Mouse (Mus musculus): ENCODE measurements around the gene Ccdc163. TPM values are rescaled to one million over a fixed set of nuclear protein-coding genes. Genes with fewer than 3 reads are reported as not detected.

Gene Ccdc163
- polyA plus RNA-seq, 1 experiment from 2014 or later: 36.4 TPM

GRCm38 (mm10) chr4:116768510-116768909, 60.2 kb downstream of the Ccdc163 start:
- Histone ChIP-seq H3K9me3 (ENCODE audit: control insufficient read depth, low read length) (no peaks in the 10 kb centered on the region), H3K27me3 (ENCODE audit: control insufficient read depth, insufficient read depth, low read length) (no peaks in the 10 kb centered on the region), H3K4me2 (ENCODE audit: low read depth, severe bottlenecking) (no peak overlapping the region), H3K4me1 (ENCODE audit: control insufficient read depth, insufficient read depth, low read length) (no peaks in the 10 kb centered on the region), H3K36me3 (ENCODE audit: control insufficient read depth, insufficient read depth, low read length) (no peaks in the 10 kb centered on the region), H3K4me3 (ENCODE audit: low read depth, low read length) (no peak overlapping the region), H3K27ac (replicated peaks; ENCODE audit: low read depth, low read length) (no peak overlapping the region), H3K9ac (ENCODE audit: low read length) (no peak overlapping the region)
- ATAC-seq (ENCODE audit: insufficient number of reproducible peaks, low FRiP score, low TSS enrichment, low read depth) (no peak), DNase-seq (ENCODE audit: low spot score) (no peak)
- WGBS: 87% methylated on average over 5 of the region's 5 CpGs

GRCm38 (mm10) chr4:116769060-116769459, 60.8 kb downstream of the Ccdc163 start:
- ATAC-seq (ENCODE audit: insufficient number of reproducible peaks, low FRiP score, low TSS enrichment, low read depth): no peak
- Histone ChIP-seq H3K4me1 (ENCODE audit: control insufficient read depth, insufficient read depth, low read length) (no peaks in the 10 kb centered on the region), H3K4me2 (ENCODE audit: low read depth, severe bottlenecking) (no peak overlapping the region), H3K27me3 (ENCODE audit: control insufficient read depth, insufficient read depth, low read length) (no peaks in the 10 kb centered on the region), H3K4me3 (ENCODE audit: low read depth, low read length) (no peak overlapping the region), H3K27ac (replicated peaks; ENCODE audit: low read depth, low read length) (no peak overlapping the region), H3K36me3 (ENCODE audit: control insufficient read depth, insufficient read depth, low read length) (no peaks in the 10 kb centered on the region), H3K9me3 (ENCODE audit: control insufficient read depth, low read length) (no peaks in the 10 kb centered on the region), H3K9ac (ENCODE audit: low read length) (no peak overlapping the region)
- no peak for DNase-seq (ENCODE audit: low spot score)

GRCm38 (mm10) chr4:116776391-116776790, 68.1 kb downstream of the Ccdc163 start:
- Histone ChIP-seq H3K9me3 (ENCODE audit: control insufficient read depth, low read length) (no peaks in the 10 kb centered on the region), H3K27ac (replicated peaks; ENCODE audit: low read depth, low read length) (no peak overlapping the region), H3K4me3 (ENCODE audit: low read depth, low read length) (no peak overlapping the region), H3K4me1 (ENCODE audit: control insufficient read depth, insufficient read depth, low read length) (no peaks in the 10 kb centered on the region), H3K36me3 (ENCODE audit: control insufficient read depth, insufficient read depth, low read length) (no peaks in the 10 kb centered on the region), H3K9ac (ENCODE audit: low read length) (no peak overlapping the region), H3K27me3 (ENCODE audit: control insufficient read depth, insufficient read depth, low read length) (no peaks in the 10 kb centered on the region), H3K4me2 (ENCODE audit: low read depth, severe bottlenecking) (no peak overlapping the region)
- no peak for ATAC-seq (ENCODE audit: insufficient number of reproducible peaks, low FRiP score, low TSS enrichment, low read depth)
- DNase-seq (ENCODE audit: low spot score): no peak
- WGBS: 91% methylated on average over 5 of the region's 5 CpGs

- H3K9ac ChIP-seq (ENCODE audit: low read length): no peak overlapping the region
- H3K36me3 ChIP-seq (ENCODE audit: control insufficient read depth, insufficient read depth, low read length): no peaks in the 10 kb centered on the region
- no peaks in the 10 kb centered on the region for H3K9me3 ChIP-seq (ENCODE audit: control insufficient read depth, low read length)
- no peak overlapping the region for H3K4me2 ChIP-seq (ENCODE audit: low read depth, severe bottlenecking)
- no peaks in the 10 kb centered on the region for H3K4me1 ChIP-seq (ENCODE audit: control insufficient read depth, insufficient read depth, low read length)
- no peak overlapping the region for H3K4me3 ChIP-seq (ENCODE audit: low read depth, low read length)
- H3K27me3 ChIP-seq (ENCODE audit: control insufficient read depth, insufficient read depth, low read length): no peaks in the 10 kb centered on the region
- DNase-seq (ENCODE audit: low spot score) (no peak), ATAC-seq (ENCODE audit: insufficient number of reproducible peaks, low FRiP score, low TSS enrichment, low read depth) (no peak)
- WGBS: 87% methylated on average over 3 of the region's 3 CpGs
- no peak overlapping the region for H3K27ac ChIP-seq (replicated peaks; ENCODE audit: low read depth, low read length)
Measured at GRCm38 (mm10) chr4:116777079-116777478, 68.8 kb downstream of the Ccdc163 start.

- no peak overlapping the region for H3K27ac ChIP-seq (replicated peaks; ENCODE audit: low read depth, low read length)
- no peak for ATAC-seq (ENCODE audit: insufficient number of reproducible peaks, low FRiP score, low TSS enrichment, low read depth)
- H3K4me3 ChIP-seq (ENCODE audit: low read depth, low read length): no peak overlapping the region
- 74% methylated on average over 2 of the region's 2 CpGs for WGBS
- no peaks in the 10 kb centered on the region for H3K9me3 ChIP-seq (ENCODE audit: control insufficient read depth, low read length)
- H3K36me3 ChIP-seq (ENCODE audit: control insufficient read depth, insufficient read depth, low read length): no peaks in the 10 kb centered on the region
- no peak overlapping the region for H3K9ac ChIP-seq (ENCODE audit: low read length)
- no peak for DNase-seq (ENCODE audit: low spot score)
- H3K4me2 ChIP-seq (ENCODE audit: low read depth, severe bottlenecking): no peak overlapping the region
- H3K27me3 ChIP-seq (ENCODE audit: control insufficient read depth, insufficient read depth, low read length): no peaks in the 10 kb centered on the region
- H3K4me1 ChIP-seq (ENCODE audit: control insufficient read depth, insufficient read depth, low read length): no peaks in the 10 kb centered on the region
Measured at GRCm38 (mm10) chr4:116780541-116780940, 72.2 kb downstream of the Ccdc163 start.

GRCm38 (mm10) chr4:116781366-116781765, 73.1 kb downstream of the Ccdc163 start:
- DNase-seq (ENCODE audit: low spot score) (no peak), ATAC-seq (ENCODE audit: insufficient number of reproducible peaks, low FRiP score, low TSS enrichment, low read depth) (no peak)
- no peak overlapping the region for H3K9ac ChIP-seq (ENCODE audit: low read length)
- H3K4me2 ChIP-seq (ENCODE audit: low read depth, severe bottlenecking): no peak overlapping the region
- no peaks in the 10 kb centered on the region for H3K36me3 ChIP-seq (ENCODE audit: control insufficient read depth, insufficient read depth, low read length)
- no peak overlapping the region for H3K27ac ChIP-seq (replicated peaks; ENCODE audit: low read depth, low read length)
- H3K4me1 ChIP-seq (ENCODE audit: control insufficient read depth, insufficient read depth, low read length): no peaks in the 10 kb centered on the region
- WGBS: 45% methylated on average over 2 of the region's 2 CpGs
- H3K27me3 ChIP-seq (ENCODE audit: control insufficient read depth, insufficient read depth, low read length): no peaks in the 10 kb centered on the region
- H3K4me3 ChIP-seq (ENCODE audit: low read depth, low read length): no peak overlapping the region
- H3K9me3 ChIP-seq (ENCODE audit: control insufficient read depth, low read length): no peaks in the 10 kb centered on the region

GRCm38 (mm10) chr4:116782171-116782570, 73.9 kb downstream of the Ccdc163 start:
- Histone ChIP-seq H3K9ac (ENCODE audit: low read length) (no peak overlapping the region), H3K9me3 (ENCODE audit: control insufficient read depth, low read length) (no peaks in the 10 kb centered on the region), H3K36me3 (ENCODE audit: control insufficient read depth, insufficient read depth, low read length) (no peaks in the 10 kb centered on the region), H3K4me1 (ENCODE audit: control insufficient read depth, insufficient read depth, low read length) (no peaks in the 10 kb centered on the region), H3K27ac (replicated peaks; ENCODE audit: low read depth, low read length) (no peak overlapping the region), H3K4me3 (ENCODE audit: low read depth, low read length) (no peak overlapping the region), H3K4me2 (ENCODE audit: low read depth, severe bottlenecking) (no peak overlapping the region), H3K27me3 (ENCODE audit: control insufficient read depth, insufficient read depth, low read length) (no peaks in the 10 kb centered on the region)
- ATAC-seq (ENCODE audit: insufficient number of reproducible peaks, low FRiP score, low TSS enrichment, low read depth) (no peak), DNase-seq (ENCODE audit: low spot score) (no peak)
- 30% methylated on average over 8 of the region's 8 CpGs for WGBS

- no peak overlapping the region for H3K9ac ChIP-seq (ENCODE audit: low read length)
- DNase-seq (ENCODE audit: low spot score) (no peak), ATAC-seq (ENCODE audit: insufficient number of reproducible peaks, low FRiP score, low TSS enrichment, low read depth) (no peak)
- H3K27me3 ChIP-seq (ENCODE audit: control insufficient read depth, insufficient read depth, low read length): no peaks in the 10 kb centered on the region
- no peak overlapping the region for H3K4me2 ChIP-seq (ENCODE audit: low read depth, severe bottlenecking)
- H3K27ac ChIP-seq (replicated peaks; ENCODE audit: low read depth, low read length): no peak overlapping the region
- H3K4me3 ChIP-seq (ENCODE audit: low read depth, low read length): no peak overlapping the region
- no peaks in the 10 kb centered on the region for H3K4me1 ChIP-seq (ENCODE audit: control insufficient read depth, insufficient read depth, low read length)
- H3K9me3 ChIP-seq (ENCODE audit: control insufficient read depth, low read length): no peaks in the 10 kb centered on the region
- WGBS: 97% methylated on average over 1 of the region's 1 CpGs
- no peaks in the 10 kb centered on the region for H3K36me3 ChIP-seq (ENCODE audit: control insufficient read depth, insufficient read depth, low read length)
Measured at GRCm38 (mm10) chr4:116786587-116786986, 78.3 kb downstream of the Ccdc163 start.

GRCm38 (mm10) chr4:116787985-116788760, 79.9 kb downstream of the Ccdc163 start:
- H3K4me3 ChIP-seq (ENCODE audit: low read depth, low read length): no peak overlapping the region
- WGBS: 45% methylated on average over 7 of the region's 7 CpGs
- H3K27ac ChIP-seq (replicated peaks; ENCODE audit: low read depth, low read length): no peak overlapping the region
- DNase-seq (ENCODE audit: low spot score): no peak
- ATAC-seq (ENCODE audit: insufficient number of reproducible peaks, low FRiP score, low TSS enrichment, low read depth): no peak
- H3K36me3 ChIP-seq (ENCODE audit: control insufficient read depth, insufficient read depth, low read length): no peaks in the 10 kb centered on the region
- no peaks in the 10 kb centered on the region for H3K27me3 ChIP-seq (ENCODE audit: control insufficient read depth, insufficient read depth, low read length)
- no peaks in the 10 kb centered on the region for H3K4me1 ChIP-seq (ENCODE audit: control insufficient read depth, insufficient read depth, low read length)
- no peak overlapping the region for H3K4me2 ChIP-seq (ENCODE audit: low read depth, severe bottlenecking)
- no peak overlapping the region for H3K9ac ChIP-seq (ENCODE audit: low read length)
- H3K9me3 ChIP-seq (ENCODE audit: control insufficient read depth, low read length): no peaks in the 10 kb centered on the region
